Mouse (Mus musculus): Measurements from ENCODE around the gene Cdkl2. TPM values are rescaled to one million over a fixed set of nuclear protein-coding genes. Genes with fewer than 3 reads are reported as not detected.

Gene Cdkl2
- total and polyA plus RNA-seq, 3 experiments = 0.51 to 1.0 (median 0.54) TPM

GRCm38 (mm10) chr5:91987236-91987635, 56.4 kb downstream of the Cdkl2 start, which contains the start of gene Odaph:
Gene Odaph (plus strand): TSS chr5:91987475.
- H3K79me2 ChIP-seq (replicated peaks; ENCODE audit: control insufficient read depth, extremely low read depth, insufficient read depth, poor library complexity, severe bottlenecking) = no peaks in the 10 kb centered on the region
- TF ChIP-seq POLR2AphosphoS2 (IDR thresholded peaks at IDR 0.05; ENCODE audit: low read depth, low read length) (no peak), EP300 (IDR thresholded peaks at IDR 0.05; ENCODE audit: low read length) (peak; percentile 47; the same call in 1 of the 2 replicates), SIN3A (IDR thresholded peaks at IDR 0.05; ENCODE audit: low read length) (0 out of 2 replicates have a peak, but pooled peaks have one; percentile 20), SMC3 (IDR thresholded peaks at IDR 0.05; ENCODE audit: low read depth, low read length) (no peak), MEF2A (IDR thresholded peaks at IDR 0.05; ENCODE audit: borderline replicate concordance, low read depth, low read length) (0 out of 2 replicates have a peak, but pooled peaks have one; percentile 15), IRF4 (IDR thresholded peaks at IDR 0.05; ENCODE audit: low read depth, low read length) (0 out of 2 replicates have a peak, but pooled peaks have one; percentile 36), ELF1 (IDR thresholded peaks at IDR 0.05; ENCODE audit: low read depth, low read length) (peak; percentile 23; the same call in 1 of the 2 replicates), BHLHE40 (IDR thresholded peaks at IDR 0.05; ENCODE audit: low read depth, low read length) (peak; percentile 44; the same call in 1 of the 2 replicates), ETS1 (conservative IDR thresholded peaks at IDR 0.05; ENCODE audit: low read depth, low read length) (peak; percentile 37)
- in situ Hi-C loops (cut with MboI; ENCODE audit: low pct_ligation_motif_present, low pct_unique_long_range_greater_than_20kb, low sequenced_read_pairs) = no loop called here
- H3K27ac ChIP-seq (ENCODE audit: insufficient read depth, low read depth) = no peak within 1 kb of the TSS
- no peak within 1 kb of the TSS for H3K4me3 ChIP-seq (replicated peaks in 1 of 3; ENCODE audit: low read depth in 2 of 3, low read length in 2 of 3, poor library complexity in 1 of 3)
- no peak within 1 kb of the TSS for H3K9ac ChIP-seq (ENCODE audit: insufficient read depth, low read depth)
- H3K27me3 ChIP-seq (replicated peaks) = no peaks in the 10 kb centered on the region
- peak within 1 kb of the TSS; percentile 2; the same call in 1 of the 2 replicates for H3K4me2 ChIP-seq (ENCODE audit: insufficient read depth, low read depth, poor library complexity, severe bottlenecking)
- no peaks in the 10 kb centered on the region for H3K36me3 ChIP-seq (replicated peaks in 1 of 2; ENCODE audit: control insufficient read depth in 1 of 2, insufficient read depth in 1 of 2, low read length in 1 of 2)
- DNase-seq (ENCODE audit: extremely low read depth) = peak; percentile 71
- H3K9me3 ChIP-seq (replicated peaks; ENCODE audit: low read length) = peaks cover 4% of the 10 kb centered on the region
- peaks cover 15 to 48% of the 10 kb centered on the region in 2 experiments; a peak in 3 of 4 replicates for H3K4me1 ChIP-seq (ENCODE audit: control insufficient read depth in 1 of 2, insufficient read depth in 2 of 2)
- dilution Hi-C loops (cut with MboI; ENCODE audit: extremely low pct_ligation_motif_present, extremely low pct_unique_long_range_greater_than_20kb, low sequenced_read_pairs) = no loop called here

DNA sequence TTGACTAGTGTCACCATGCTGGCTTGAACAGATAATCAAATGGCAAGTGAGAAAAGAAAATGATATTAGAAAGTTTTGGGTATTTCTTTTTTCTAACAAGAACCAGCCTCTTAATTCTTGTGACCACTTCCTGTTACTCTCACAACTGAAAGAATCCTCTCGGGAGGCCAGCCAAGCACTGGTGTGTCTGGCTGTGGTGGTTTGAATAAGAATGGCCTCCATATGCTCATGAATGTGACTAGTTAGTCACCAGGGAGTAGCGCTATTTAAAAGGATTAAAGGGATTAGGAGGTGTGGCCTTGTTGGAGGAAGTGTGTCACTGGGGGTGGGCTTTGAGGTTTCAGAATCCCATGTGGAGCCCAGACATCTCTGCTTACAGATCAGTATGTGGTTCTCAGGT, 58.0 kb downstream of the Cdkl2 start:
- dilution Hi-C loops (cut with MboI; ENCODE audit: extremely low pct_ligation_motif_present, extremely low pct_unique_long_range_greater_than_20kb, low sequenced_read_pairs) (no loop called here), in situ Hi-C loops (cut with MboI; ENCODE audit: low pct_ligation_motif_present, low pct_unique_long_range_greater_than_20kb, low sequenced_read_pairs) (no loop called here)
- H3K79me2 ChIP-seq (replicated peaks; ENCODE audit: control insufficient read depth, extremely low read depth, insufficient read depth, poor library complexity, severe bottlenecking) = no peaks in the 10 kb centered on the region
- H3K9ac ChIP-seq (ENCODE audit: insufficient read depth, low read depth) = no peak overlapping the region
- TF ChIP-seq HCFC1 (IDR thresholded peaks at IDR 0.05; ENCODE audit: low read depth, low read length) (no peak), KAT2A (IDR thresholded peaks at IDR 0.05; ENCODE audit: insufficient replicate concordance, low read length) (no peak), ZC3H11A (IDR thresholded peaks at IDR 0.05; ENCODE audit: low read depth, low read length) (no peak), JUN (IDR thresholded peaks at IDR 0.05; ENCODE audit: insufficient read depth, low read depth, low read length) (no peak), ETS1 (conservative IDR thresholded peaks at IDR 0.05; ENCODE audit: low read depth, low read length) (no peak), ZNF384 (IDR thresholded peaks at IDR 0.05; ENCODE audit: low read depth, low read length) (no peak), POLR2A (IDR thresholded peaks at IDR 0.05; ENCODE audit: low read depth, low read length) (no peak), TCF12 (IDR thresholded peaks at IDR 0.05; ENCODE audit: low read depth, low read length) (no peak), BHLHE40 (IDR thresholded peaks at IDR 0.05; ENCODE audit: low read depth, low read length) (no peak), GABPA (IDR thresholded peaks at IDR 0.05; ENCODE audit: insufficient replicate concordance, low read depth, low read length) (no peak), PAX5 (IDR thresholded peaks at IDR 0.05; ENCODE audit: low read length) (no peak), TBP (conservative IDR thresholded peaks at IDR 0.05; ENCODE audit: low read depth, low read length) (no peak), E2F4 (IDR thresholded peaks at IDR 0.05; ENCODE audit: insufficient replicate concordance, low read depth, low read length) (no peak), NELFE (IDR thresholded peaks at IDR 0.05; ENCODE audit: low read depth, low read length) (no peak), UBTF (IDR thresholded peaks at IDR 0.05; ENCODE audit: low read depth, low read length) (no peak), MAX (IDR thresholded peaks at IDR 0.05; ENCODE audit: low read length) (no peak), MEF2A (IDR thresholded peaks at IDR 0.05; ENCODE audit: borderline replicate concordance, low read depth, low read length) (no peak), POLR2AphosphoS2 (IDR thresholded peaks at IDR 0.05; ENCODE audit: low read depth, low read length) (no peak)
- peaks cover 12 to 36% of the 10 kb centered on the region in 2 experiments; a peak in 3 of 4 replicates for H3K4me1 ChIP-seq (ENCODE audit: control insufficient read depth in 1 of 2, insufficient read depth in 2 of 2)
- no peak overlapping the region for H3K27ac ChIP-seq (ENCODE audit: insufficient read depth, low read depth)
- peak; percentile 33 for DNase-seq (ENCODE audit: extremely low read depth)
- H3K36me3 ChIP-seq (replicated peaks in 1 of 2; ENCODE audit: control insufficient read depth in 1 of 2, insufficient read depth in 1 of 2, low read length in 1 of 2) = no peaks in the 10 kb centered on the region
- H3K27me3 ChIP-seq (replicated peaks) = no peaks in the 10 kb centered on the region
- no peak overlapping the region for H3K4me2 ChIP-seq (ENCODE audit: insufficient read depth, low read depth, poor library complexity, severe bottlenecking)
- H3K4me3 ChIP-seq (replicated peaks in 1 of 3; ENCODE audit: low read depth in 2 of 3, low read length in 2 of 3, poor library complexity in 1 of 3) = no peak overlapping the region
- H3K9me3 ChIP-seq (replicated peaks; ENCODE audit: low read length) = peaks cover 4% of the 10 kb centered on the region
